Mouse (Mus musculus) ES-E14 (cell line): ENCODE measurements around the gene Gm42517. TPM values are rescaled to one million over a fixed set of nuclear protein-coding genes. Genes with fewer than 3 reads are reported as not detected.

Experiments used
- DNase-seq: peaks from one replicate; pipeline ENCODE4 v3.0.0-alpha.2; 2013; ENCODE audit warnings: low read depth, low spot score
- H3K27ac ChIP-seq: 2 replicates; pipeline ENCODE4 v1.5.1; 2012; ENCODE audit warnings: low read depth, mild to moderate bottlenecking, low read length, moderate library complexity, mixed read lengths; ENCODE audit not compliant: poor library complexity, insufficient read depth, severe bottlenecking
- H3K36me3 ChIP-seq: 2 replicates; pipeline ENCODE4 v1.6.1; 2012; ENCODE audit warnings: mild to moderate bottlenecking, low read length, moderate library complexity, mixed read lengths; ENCODE audit not compliant: control insufficient read depth, poor library complexity, insufficient read depth, severe bottlenecking
- H3K4me1 ChIP-seq, 2 experiments: fragments of 150-350 bp in 1 of 2; sonication (generic) in 1 of 2; 2 replicates each; pipeline ENCODE4 v1.6.1; 2012; ENCODE audit warnings: low read length in 2 of 2, mild to moderate bottlenecking in 1 of 2, mixed read lengths in 1 of 2; ENCODE audit not compliant: control insufficient read depth in 2 of 2, insufficient read depth in 2 of 2, poor library complexity in 1 of 2
- H3K4me3 ChIP-seq, 2 experiments: fragments of 150-350 bp in 1 of 2; sonication (generic) in 1 of 2; 2 replicates each; pipeline ENCODE4 v1.5.1; 2012; ENCODE audit warnings: low read length in 2 of 2, low read depth in 1 of 2, mild to moderate bottlenecking in 1 of 2, mixed read lengths in 1 of 2; ENCODE audit not compliant: insufficient read depth in 1 of 2, poor library complexity in 1 of 2, severe bottlenecking in 1 of 2
- H3K9ac ChIP-seq: 2 replicates; pipeline ENCODE4 v1.6.1; 2012; ENCODE audit warnings: low read depth, mild to moderate bottlenecking, low read length, mixed read lengths; ENCODE audit not compliant: poor library complexity, insufficient read depth, severe bottlenecking
- H3K9me3 ChIP-seq: fragments of 150-350 bp; sonication (generic); 2 replicates; pipeline ENCODE4 v1.6.1; 2012; ENCODE audit warnings: low read depth, mild to moderate bottlenecking, low read length; ENCODE audit not compliant: control insufficient read depth, insufficient read depth
- CHD2 ChIP-seq: IDR thresholded peaks from 2 replicates; pipeline ENCODE4 v1.6.1; 2014; ENCODE audit warnings: mild to moderate bottlenecking, low read depth, low read length, inconsistent platforms
- HCFC1 ChIP-seq: IDR thresholded peaks from 2 replicates; pipeline ENCODE4 v1.6.1; 2012; ENCODE audit warnings: low read length, inconsistent platforms, borderline replicate concordance; ENCODE audit not compliant: insufficient read depth
- MAFK ChIP-seq: IDR thresholded peaks from 2 replicates; pipeline ENCODE4 v1.6.1; 2014; ENCODE audit warnings: mild to moderate bottlenecking, low read depth, low read length, inconsistent platforms; ENCODE audit not compliant: insufficient read depth
- ZC3H11A ChIP-seq: IDR thresholded peaks from 2 replicates; pipeline ENCODE4 v1.6.1; 2012; ENCODE audit warnings: low read depth, mild to moderate bottlenecking, inconsistent platforms, low read length, borderline replicate concordance
- ZNF384 ChIP-seq: IDR thresholded peaks from 2 replicates; pipeline ENCODE4 v1.6.1; 2012; ENCODE audit warnings: low read depth, low read length, inconsistent platforms
- in situ Hi-C, 2 experiments: fragments of 600-800 bp; cut with MboI; formaldehyde crosslinking; loops; one replicate each; pipeline ENCODE4 v1.15.1; 2025; ENCODE audit warnings: low sequenced_read_pairs in 2 of 2, inconsistent platforms in 1 of 2; ENCODE audit not compliant: unreplicated experiment in 2 of 2
- total RNA-seq: library from RNA; depleted of rRNA; stranded (reverse); fragments of 300-350 nt; gene quantifications from 2 replicates; pipeline ENCODE4 v1.2.3, GENCODE M21; 2012

The Gm42517 gene
- total RNA-seq, 1 experiment, result 0.45 TPM

DNA sequence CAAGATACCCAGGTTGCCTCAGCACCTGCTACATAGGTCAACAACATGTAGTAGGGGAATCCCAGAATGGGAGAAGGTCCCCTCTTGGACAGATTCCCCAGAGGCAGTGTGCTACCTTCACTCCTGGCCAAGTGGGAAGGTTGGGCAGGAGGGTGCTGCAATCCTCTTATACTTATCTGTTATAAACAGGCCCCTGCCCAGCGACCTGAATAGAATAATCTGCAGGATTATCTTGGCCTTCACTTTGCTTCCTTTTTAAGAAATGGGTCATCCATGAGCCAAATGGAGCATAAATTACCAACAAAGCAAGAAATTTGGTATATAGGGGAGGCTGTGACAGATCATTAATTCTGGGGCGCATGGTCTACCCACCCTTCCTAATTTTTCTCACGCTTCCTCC is 22.0 kb upstream of the Gm42517 start:
- no peaks in the 10 kb centered on the region for H3K9me3 ChIP-seq
- no peaks in the 10 kb centered on the region for H3K36me3 ChIP-seq
- no peak overlapping the region for H3K4me3 ChIP-seq
- in situ Hi-C loops, result no loop called here
- no peak overlapping the region for H3K27ac ChIP-seq
- H3K9ac ChIP-seq, result no peak overlapping the region
- DNase-seq, result no peak
- H3K4me1 ChIP-seq, result no peaks in the 10 kb centered on the region
- TF ChIP-seq ZC3H11A (no peak), ZNF384 (no peak), CHD2 (no peak), MAFK (no peak), HCFC1 (no peak)

GRCm38 (mm10) chr5:108388201-108388600 is 20.5 kb upstream of the Gm42517 start, which contains the start of gene Pde6b:
TSS of gene Pde6b (plus strand) at chr5:108388391.
- Histone ChIP-seq H3K4me1 (no peaks in the 10 kb centered on the region), H3K36me3 (no peaks in the 10 kb centered on the region), H3K4me3 (peak within 1 kb of the TSS; percentile 5 to 30; a peak in 2 of 4 replicates), H3K9ac (no peak within 1 kb of the TSS), H3K9me3 (no peaks in the 10 kb centered on the region), H3K27ac (no peak within 1 kb of the TSS)
- in situ Hi-C loops, result no loop called here
- TF ChIP-seq ZC3H11A, result no peak
- TF ChIP-seq HCFC1, result no peak
- no peak for TF ChIP-seq MAFK
- DNase-seq, result no peak

DNA sequence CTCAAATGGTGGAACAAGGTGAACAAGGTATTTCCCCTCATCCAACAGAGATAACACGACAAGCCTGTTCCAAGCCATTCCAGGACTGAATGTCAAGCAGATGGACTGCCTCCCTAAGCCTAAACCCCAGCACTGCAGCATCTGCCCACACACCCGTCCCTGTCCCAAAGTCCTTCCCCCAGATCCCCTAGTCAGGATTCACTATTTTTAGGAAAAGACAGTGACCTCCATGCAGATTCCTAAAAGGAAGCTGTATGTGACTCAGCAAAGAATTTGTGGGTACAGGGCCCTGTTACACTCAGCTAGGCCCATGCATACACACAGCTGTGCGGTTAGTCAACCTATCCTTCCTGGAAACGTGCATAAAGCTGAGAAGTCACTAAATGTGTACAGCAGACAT is 18.7 kb upstream of the Gm42517 start:
- DNase-seq, result no peak
- TF ChIP-seq ZNF384 (no peak), MAFK (no peak), HCFC1 (no peak), ZC3H11A (no peak), CHD2 (no peak)
- Histone ChIP-seq H3K4me1 (no peaks in the 10 kb centered on the region), H3K36me3 (no peaks in the 10 kb centered on the region), H3K4me3 (no peak overlapping the region), H3K9me3 (no peaks in the 10 kb centered on the region), H3K9ac (no peak overlapping the region), H3K27ac (no peak overlapping the region)
- in situ Hi-C loops, result no loop called here

DNA sequence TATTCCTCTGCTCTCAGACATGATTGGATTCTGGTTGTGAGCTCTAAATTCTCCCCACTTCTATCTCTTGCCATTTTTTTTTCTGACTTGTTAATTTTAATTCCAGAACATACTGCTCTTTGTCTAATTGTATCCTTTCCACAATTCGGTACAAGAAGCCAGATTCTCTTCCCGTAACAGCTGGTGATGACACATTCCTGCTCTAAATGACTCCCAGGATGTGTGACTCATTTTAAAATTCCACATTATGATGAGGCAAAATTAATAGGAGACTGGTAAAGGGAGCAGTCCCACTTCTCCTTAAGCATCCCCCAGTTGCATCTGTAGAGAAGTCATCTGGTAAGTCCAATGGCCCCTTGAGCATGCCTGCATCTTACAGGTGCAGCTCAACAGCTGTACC is 17.9 kb upstream of the Gm42517 start:
- in situ Hi-C loops, result no loop called here
- Histone ChIP-seq H3K4me3 (no peak overlapping the region), H3K9me3 (no peaks in the 10 kb centered on the region), H3K4me1 (no peaks in the 10 kb centered on the region), H3K36me3 (no peaks in the 10 kb centered on the region), H3K27ac (no peak overlapping the region), H3K9ac (no peak overlapping the region)
- TF ChIP-seq MAFK, result no peak
- TF ChIP-seq ZC3H11A, result no peak
- TF ChIP-seq HCFC1, result no peak
- no peak for TF ChIP-seq CHD2
- TF ChIP-seq ZNF384, result no peak
- DNase-seq, result no peak

- in situ Hi-C loops, result no loop called here
- no peak for DNase-seq
- Histone ChIP-seq H3K9me3 (no peaks in the 10 kb centered on the region), H3K27ac (no peak overlapping the region), H3K36me3 (no peaks in the 10 kb centered on the region), H3K9ac (no peak overlapping the region), H3K4me3 (no peak overlapping the region), H3K4me1 (no peaks in the 10 kb centered on the region)
- TF ChIP-seq HCFC1 (no peak), ZNF384 (no peak), MAFK (no peak), CHD2 (no peak), ZC3H11A (no peak)
These were observed 10.6 kb upstream of the Gm42517 start for GRCm38 (mm10) chr5:108378346-108378745.
